ENCODE assay signal across 16 mouse cellular contexts in the genomic region with DNA sequence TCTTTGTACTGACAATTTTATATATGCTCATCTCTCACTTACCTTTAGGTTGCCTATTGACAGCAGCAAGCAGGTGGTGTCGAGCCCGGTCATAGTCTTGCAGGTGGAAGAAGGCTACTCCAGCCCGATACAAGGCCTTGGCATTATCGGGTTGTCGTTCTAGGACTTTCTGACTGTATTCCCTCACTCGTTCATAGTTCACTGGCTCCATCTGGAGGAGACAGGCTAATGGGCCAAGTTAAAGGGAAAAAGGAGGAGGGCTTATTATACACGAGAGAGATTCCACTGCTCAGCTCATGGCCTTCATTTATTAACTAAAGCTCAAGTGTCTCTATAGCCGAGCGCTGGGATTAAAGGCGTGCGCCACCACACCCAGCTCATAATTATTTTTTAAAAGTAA. TPM values are rescaled to one million over a fixed set of nuclear protein-coding genes. Genes with fewer than 3 reads are reported as not detected.
DNase-seq lines count a peak whose midpoint lies in the region; ATAC-seq lines count a peak whose summit lies in the region.
"Had no signal": no experiment of that assay in that cellular context is flagged by ENCODE, and none has a peak within 500 bp of the region (broad histone marks: within the 10 kb centered on the region; RNA-seq: fewer than 3 reads in every experiment).

No protein-coding gene starts in this region.

- 75% methylated on average over 11 of the region's 11 CpGs for WGBS in hindbrain, embryonic 14.5 days
- 81% methylated on average over 11 of the region's 11 CpGs for WGBS in hindbrain, embryonic 12.5 days
- 61% methylated on average over 11 of the region's 11 CpGs for WGBS in kidney, embryonic 15.5 days

- no peak for DNase-seq in hindbrain, embryonic 14.5 days (ENCODE audit: low spot score)
- peak; percentile 33 for DNase-seq in 3T3-L1 (ENCODE audit: low read depth, low spot score)
- peak; percentile 38 for DNase-seq in Muller cell, postnatal 12 days (ENCODE audit: inconsistent ontology term)
- no peak for DNase-seq in urinary bladder, postnatal 10 days (ENCODE audit: low spot score)
- no peak for DNase-seq in thymus, postnatal 36 days
- DNase-seq in layer of hippocampus, postnatal 10 days (ENCODE audit: low spot score in 2 of 2) = no peak
- DNase-seq: cerebellum, adult 11-12 months; heart, adult 11 months; lung, postnatal 10 days; spleen, adult 18-20 months had no signal

- peak overlapping the region; percentile 17; the same call in 1 of the 2 replicates for H3K4me2 ChIP-seq in hindbrain, embryonic 14.5 days (replicated peaks)
- H3K4me2 ChIP-seq in hindbrain, embryonic 12.5 days (replicated peaks) = no peak overlapping the region
- H3K4me2 ChIP-seq in kidney, embryonic 15.5 days = 0 out of 2 replicates have a peak overlapping the region, but pooled peaks have one; percentile 27

- peaks cover 45% of the 10 kb centered on the region for H3K36me3 ChIP-seq in hindbrain, embryonic 14.5 days (replicated peaks; ENCODE audit: control insufficient read depth, insufficient read depth)
- peaks cover 49% of the 10 kb centered on the region for H3K36me3 ChIP-seq in hindbrain, embryonic 12.5 days
- H3K36me3 ChIP-seq in kidney, embryonic 15.5 days = peaks cover 61% of the 10 kb centered on the region

- no peaks in the 10 kb centered on the region for H3K27me3 ChIP-seq in hindbrain, embryonic 14.5 days (ENCODE audit: control insufficient read depth, insufficient read depth, low read length)
- no peaks in the 10 kb centered on the region for H3K27me3 ChIP-seq in hindbrain, embryonic 12.5 days
- no peaks in the 10 kb centered on the region for H3K27me3 ChIP-seq in kidney, embryonic 15.5 days

- peaks cover 22% of the 10 kb centered on the region for H3K4me1 ChIP-seq in hindbrain, embryonic 14.5 days (replicated peaks; ENCODE audit: control insufficient read depth, insufficient read depth, low read length)
- peaks cover 28% of the 10 kb centered on the region for H3K4me1 ChIP-seq in hindbrain, embryonic 12.5 days
- peaks cover 27% of the 10 kb centered on the region for H3K4me1 ChIP-seq in kidney, embryonic 15.5 days

- H3K9ac ChIP-seq in hindbrain, embryonic 14.5 days = no peak overlapping the region
- H3K9ac ChIP-seq in hindbrain, embryonic 12.5 days = no peak overlapping the region
- no peak overlapping the region for H3K9ac ChIP-seq in kidney, embryonic 15.5 days

- no peak overlapping the region for H3K4me3 ChIP-seq in hindbrain, embryonic 14.5 days (replicated peaks; ENCODE audit: low read length)
- H3K4me3 ChIP-seq in hindbrain, embryonic 12.5 days = no peak overlapping the region
- H3K4me3 ChIP-seq in kidney, embryonic 15.5 days (replicated peaks) = no peak overlapping the region

- no peak overlapping the region for H3K27ac ChIP-seq in hindbrain, embryonic 14.5 days
- no peak overlapping the region for H3K27ac ChIP-seq in hindbrain, embryonic 12.5 days
- peak overlapping the region; percentile 27; the same call in 1 of the 2 replicates for H3K27ac ChIP-seq in kidney, embryonic 15.5 days
- H3K27ac ChIP-seq: limb, embryonic 10.5 days had no signal

- ATAC-seq in hindbrain, embryonic 14.5 days (ENCODE audit: low FRiP score) = no peak
- ATAC-seq in hindbrain, embryonic 12.5 days (ENCODE audit: low FRiP score) = no peak
- ATAC-seq in kidney, embryonic 15.5 days (replicated peaks; ENCODE audit: low FRiP score) = no peak

- no peaks in the 10 kb centered on the region for H3K9me3 ChIP-seq in hindbrain, embryonic 14.5 days (ENCODE audit: control insufficient read depth, low read length)
- H3K9me3 ChIP-seq in hindbrain, embryonic 12.5 days (replicated peaks) = no peaks in the 10 kb centered on the region
- H3K9me3 ChIP-seq in kidney, embryonic 15.5 days (replicated peaks) = no peaks in the 10 kb centered on the region
- H3K9me3 ChIP-seq: limb, embryonic 10.5 days had no signal

RNA-seq across cellular contexts. Expression of a gene that starts 3.3 kb away (rescaled TPM):
- 46.9 and 56.1 TPM in 2 replicates for polyA plus RNA-seq in hindbrain, embryonic 14.5 days (2014; fragmentation: Nextera tagmentation; extraction: Ambion mirVana)
- 55.6 and 61.4 TPM in 2 replicates for polyA plus RNA-seq in hindbrain, embryonic 12.5 days (2016; fragmentation: Nextera tagmentation; extraction: Ambion mirVana)
- polyA plus RNA-seq in kidney, embryonic 15.5 days (2015; fragmentation: Nextera tagmentation; extraction: Ambion mirVana) = 61.7 and 62.7 TPM in 2 replicates
- 10 to 100 TPM; 27.8 to 34.5 TPM for total RNA-seq in layer of hippocampus, postnatal 10 days (2021)

RNA-seq across cellular contexts. Expression of a gene that starts 4.0 kb away (rescaled TPM):
- polyA plus RNA-seq in hindbrain, embryonic 14.5 days (2014; fragmentation: Nextera tagmentation; extraction: Ambion mirVana) = 8.0 and 8.4 TPM in 2 replicates
- polyA plus RNA-seq in hindbrain, embryonic 12.5 days (2016; fragmentation: Nextera tagmentation; extraction: Ambion mirVana) = 6.2 and 6.8 TPM in 2 replicates
- 5.6 and 6.4 TPM in 2 replicates for polyA plus RNA-seq in kidney, embryonic 15.5 days (2015; fragmentation: Nextera tagmentation; extraction: Ambion mirVana)
- total RNA-seq in layer of hippocampus, postnatal 10 days (2021) = 100 to 1,000 TPM; 112 to 115 TPM

RNA-seq across cellular contexts. Expression of a gene that starts 13.5 kb away (rescaled TPM):
- 6.8 and 7.1 TPM in 2 replicates for polyA plus RNA-seq in hindbrain, embryonic 14.5 days (2014; fragmentation: Nextera tagmentation; extraction: Ambion mirVana)
- 6.5 and 7.4 TPM in 2 replicates for polyA plus RNA-seq in hindbrain, embryonic 12.5 days (2016; fragmentation: Nextera tagmentation; extraction: Ambion mirVana)
- polyA plus RNA-seq in kidney, embryonic 15.5 days (2015; fragmentation: Nextera tagmentation; extraction: Ambion mirVana) = 5.1 and 5.7 TPM in 2 replicates
- 1 to 10 TPM; 4.2 to 5.2 TPM for total RNA-seq in layer of hippocampus, postnatal 10 days (2021)

RNA-seq across cellular contexts. Expression of a gene that starts 13.8 kb away (rescaled TPM):
- not detected in 2 replicates for polyA plus RNA-seq in hindbrain, embryonic 14.5 days (2014; fragmentation: Nextera tagmentation; extraction: Ambion mirVana)
- polyA plus RNA-seq in hindbrain, embryonic 12.5 days (2016; fragmentation: Nextera tagmentation; extraction: Ambion mirVana) = not detected in 2 replicates
- not detected in 2 replicates for polyA plus RNA-seq in kidney, embryonic 15.5 days (2015; fragmentation: Nextera tagmentation; extraction: Ambion mirVana)
- 10 to 100 TPM in 1 of 2 experiments, not detected in 1; 15.9 TPM for total RNA-seq in layer of hippocampus, postnatal 10 days (2021)
- polyA plus RNA-seq: intestine, embryonic 14.5 days; limb, embryonic 10.5 days; neural tube, embryonic 11.5 days; thymus, postnatal 0 days had no signal

RNA-seq across cellular contexts. Expression of a gene that starts 17.4 kb away (rescaled TPM):
- 134 and 145 TPM in 2 replicates for polyA plus RNA-seq in hindbrain, embryonic 14.5 days (2014; fragmentation: Nextera tagmentation; extraction: Ambion mirVana)
- 146 and 149 TPM in 2 replicates for polyA plus RNA-seq in hindbrain, embryonic 12.5 days (2016; fragmentation: Nextera tagmentation; extraction: Ambion mirVana)
- 172 and 187 TPM in 2 replicates for polyA plus RNA-seq in kidney, embryonic 15.5 days (2015; fragmentation: Nextera tagmentation; extraction: Ambion mirVana)
- total RNA-seq in layer of hippocampus, postnatal 10 days (2021) = 100 to 1,000 TPM; 107 to 109 TPM

Comparison
In these comparisons a context has a peak if more than half of its experiments do, and no peak if none do; other contexts are left out.
1. DNase-seq: peak in 3T3-L1 (single experiment) and Muller cell, postnatal 12 days (single experiment); none in hindbrain, embryonic 14.5 days (single experiment), urinary bladder, postnatal 10 days (single experiment), thymus, postnatal 36 days (0 of 2) and layer of hippocampus, postnatal 10 days (0 of 2).